ENCODE assay signal across 23 mouse cellular contexts in the genomic region with DNA sequence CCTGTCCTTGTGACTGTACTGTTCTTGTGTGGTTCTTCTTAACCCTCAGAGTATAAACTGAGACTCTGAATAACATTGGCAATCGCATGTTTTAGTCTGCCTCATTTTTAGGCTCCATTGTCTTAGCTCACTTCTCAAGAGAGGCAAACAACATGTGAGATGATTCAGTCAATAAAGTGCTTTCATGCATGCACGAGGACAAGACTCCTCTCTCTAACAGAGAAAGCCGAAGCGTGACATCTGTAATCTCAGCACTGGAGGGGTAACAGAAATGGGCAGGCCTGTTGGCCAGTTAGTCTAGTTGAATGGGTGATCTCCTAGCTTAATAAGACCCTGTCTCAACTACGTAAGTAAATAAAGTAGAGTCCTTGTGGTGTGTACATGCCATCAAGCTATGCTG.
"Had no signal": no experiment of that assay in that cellular context is flagged by ENCODE, and none has a peak within 500 bp of the region (broad histone marks: within the 10 kb centered on the region; RNA-seq: fewer than 3 reads in every experiment).

No protein-coding gene starts in this region.

- H3K4me1 ChIP-seq: heart, embryonic 13.5 days; heart, embryonic 15.5 days; hindbrain, embryonic 13.5 days; limb, embryonic 13.5 days; limb, embryonic 15.5 days had no signal

- H3K9ac ChIP-seq: heart, embryonic 13.5 days; heart, embryonic 15.5 days; hindbrain, embryonic 13.5 days; limb, embryonic 13.5 days; limb, embryonic 15.5 days; liver, embryonic 12.5 days; liver, embryonic 14.5 days had no signal

- H3K27ac ChIP-seq: heart, adult 2 months; heart, embryonic 13.5 days; heart, embryonic 15.5 days; hindbrain, embryonic 13.5 days; hindbrain, postnatal 0 days; kidney, postnatal 0 days; limb, embryonic 13.5 days; limb, embryonic 15.5 days; liver, embryonic 12.5 days; liver, embryonic 14.5 days had no signal

- H3K4me2 ChIP-seq: heart, embryonic 11.5 days; heart, embryonic 13.5 days; heart, embryonic 15.5 days; hindbrain, embryonic 13.5 days; limb, embryonic 13.5 days; limb, embryonic 15.5 days; liver, embryonic 12.5 days had no signal

- H3K9me3 ChIP-seq: heart, embryonic 13.5 days; heart, embryonic 15.5 days; hindbrain, embryonic 13.5 days; limb, embryonic 13.5 days; limb, embryonic 15.5 days; liver, embryonic 12.5 days had no signal

- H3K27me3 ChIP-seq: heart, embryonic 13.5 days; heart, embryonic 15.5 days; hindbrain, embryonic 13.5 days; limb, embryonic 13.5 days; limb, embryonic 15.5 days; liver, embryonic 12.5 days had no signal

- H3K36me3 ChIP-seq: heart, embryonic 15.5 days; limb, embryonic 13.5 days; limb, embryonic 15.5 days had no signal

- H3K4me3 ChIP-seq: heart, adult 2 months; heart, embryonic 13.5 days; heart, embryonic 15.5 days; hindbrain, embryonic 13.5 days; limb, embryonic 13.5 days; limb, embryonic 15.5 days; liver, embryonic 12.5 days had no signal

- DNase-seq: gastrocnemius, postnatal 14 days; gastrocnemius, postnatal 36 days; heart, adult 11 months; heart, adult 2 months; heart, postnatal 14 days; heart, postnatal 36 days; kidney, adult 11 months; kidney, postnatal 14 days; kidney, postnatal 36 days; layer of hippocampus, adult 9-11 months; layer of hippocampus, postnatal 36 days; left cerebral cortex, postnatal 4 days had no signal

- ATAC-seq: hindbrain, postnatal 0 days; intestine, embryonic 16.5 days; liver, embryonic 12.5 days had no signal
